Mouse (Mus musculus) midbrain, embryonic 16.5 days (tissue): ENCODE results near the gene Tst. TPM values are rescaled to one million over a fixed set of nuclear protein-coding genes. Genes with fewer than 3 reads are reported as not detected.

Source experiments
- ATAC-seq: fragments of 200-750 bp; cut with Nextera tagmentation; 2 replicates; pipeline ENCODE4 v1.8.0; 2017; ENCODE audit warnings: moderate TSS enrichment
- H3K27ac ChIP-seq: fragments of 300-500 bp; sonication (generic); 2 replicates; pipeline ENCODE4 v1.5.1; 2014; ENCODE audit warnings: mild to moderate bottlenecking, low read length, mixed read lengths
- H3K27me3 ChIP-seq: fragments of 300-500 bp; sonication (generic); 2 replicates; pipeline ENCODE4 v1.6.1; 2014; ENCODE audit warnings: low read depth, low read length, mixed read lengths; ENCODE audit not compliant: control insufficient read depth, insufficient read depth
- H3K36me3 ChIP-seq: fragments of 300-500 bp; sonication (generic); 2 replicates; pipeline ENCODE4 v1.6.1; 2014; ENCODE audit warnings: mild to moderate bottlenecking, low read length, moderate library complexity, mixed read lengths; ENCODE audit not compliant: control insufficient read depth, insufficient read depth
- H3K4me1 ChIP-seq: fragments of 300-500 bp; sonication (generic); 2 replicates; pipeline ENCODE4 v1.6.1; 2014; ENCODE audit warnings: mild to moderate bottlenecking, low read length, mixed read lengths; ENCODE audit not compliant: control insufficient read depth, insufficient read depth
- H3K4me2 ChIP-seq: fragments of 300-500 bp; sonication (generic); 2 replicates; pipeline ENCODE4 v1.6.1; 2014; ENCODE audit warnings: mild to moderate bottlenecking, low read length, mixed read lengths
- H3K4me3 ChIP-seq: fragments of 300-500 bp; sonication (generic); 2 replicates; pipeline ENCODE4 v1.5.1; 2014; ENCODE audit warnings: low read depth, mild to moderate bottlenecking, low read length, moderate library complexity, mixed read lengths
- H3K9ac ChIP-seq: fragments of 300-500 bp; sonication (generic); 2 replicates; pipeline ENCODE4 v1.6.1; 2014; ENCODE audit warnings: low read depth, low read length, mixed read lengths
- H3K9me3 ChIP-seq: fragments of 300-500 bp; sonication (generic); replicated peaks from 2 replicates; pipeline ENCODE4 v1.6.1; 2014; ENCODE audit warnings: mild to moderate bottlenecking, low read length, mixed read lengths; ENCODE audit not compliant: control insufficient read depth, poor library complexity, severe bottlenecking
- WGBS: fragments of 180-500 bp; shearing (Covaris S2); extraction: QIAGEN DNeasy Blood & Tissue Kit; methylation state at CpG from one replicate; pipeline ENCODE4 v1.1.7; 2014; 5-methylcytosine and 5-hydroxymethylcytosine counted together
- polyA plus RNA-seq: library from polyadenylated mRNA; unstranded; fragments of >200 nt; fragmentation: Nextera tagmentation; extraction: Ambion mirVana; gene quantifications from 2 replicates; pipeline ENCODE4 v1.2.1, GENCODE M21; 2015

Gene Tst
- 15.3 and 22.8 TPM in 2 replicates for polyA plus RNA-seq

DNA sequence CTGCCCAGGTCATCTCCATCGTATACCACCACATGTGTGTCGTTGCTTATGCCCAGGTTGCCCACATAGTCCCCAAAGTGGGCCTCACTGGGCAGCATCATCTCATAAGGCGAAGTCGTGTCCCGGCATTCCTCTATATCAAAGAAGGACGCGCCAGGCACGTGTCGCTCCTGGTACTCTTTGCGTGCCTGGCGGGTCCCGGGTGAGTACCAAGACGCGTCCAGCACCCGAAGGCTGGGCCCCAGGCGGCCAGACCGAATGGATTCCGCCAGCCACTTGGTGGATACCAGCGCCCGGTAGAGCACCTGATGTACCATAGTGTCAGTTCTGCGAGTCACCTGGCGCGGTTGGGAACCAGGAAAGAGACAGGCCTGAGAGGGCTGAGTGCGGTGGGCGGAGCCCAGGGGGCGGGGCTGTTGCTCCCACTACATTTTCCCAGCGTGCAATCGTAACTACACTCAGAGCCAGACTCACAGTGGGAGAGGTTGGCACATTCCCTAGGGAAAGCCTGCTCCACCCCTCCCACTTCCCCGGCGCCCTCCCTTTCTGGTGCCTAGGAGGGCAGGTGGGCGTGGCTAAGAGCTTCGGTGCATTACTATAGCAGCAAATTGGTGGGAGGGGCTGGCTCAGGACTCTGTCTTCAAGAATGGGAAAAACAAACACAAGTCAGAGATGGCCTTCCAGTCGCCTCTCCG lies at the start of gene Tst:
TSS of gene Tst (minus strand) at position 391 of the 695 bp plus-strand sequence.
- Histone ChIP-seq H3K36me3 (no peaks in the 10 kb centered on the region), H3K4me3 (peak within 1 kb of the TSS; percentile 61), H3K4me1 (peaks cover 21% of the 10 kb centered on the region), H3K9ac (peak within 1 kb of the TSS; percentile 82), H3K9me3 (no peaks in the 10 kb centered on the region), H3K4me2 (peak within 1 kb of the TSS; percentile 97), H3K27me3 (peaks cover 24% of the 10 kb centered on the region), H3K27ac (peak within 1 kb of the TSS; percentile 84)
- ATAC-seq, result peak; percentile 66
- WGBS, result 3% methylated on average over 33 of the region's 34 CpGs

GRCm38 (mm10) chr15:78455168-78455567 lies 49.5 kb upstream of the Tst start:
- Histone ChIP-seq H3K4me3 (no peak overlapping the region), H3K27ac (no peak overlapping the region; the same call in 1 of the 2 replicates), H3K27me3 (no peaks in the 10 kb centered on the region), H3K4me1 (peaks cover 3% of the 10 kb centered on the region; the same call in 1 of the 2 replicates), H3K36me3 (no peaks in the 10 kb centered on the region), H3K9me3 (no peaks in the 10 kb centered on the region), H3K9ac (no peak overlapping the region), H3K4me2 (no peak overlapping the region)
- ATAC-seq, result no peak
- 89% methylated on average over 4 of the region's 4 CpGs for WGBS

GRCm38 (mm10) chr15:78452929-78453328 lies 47.2 kb upstream of the Tst start:
- Histone ChIP-seq H3K27me3 (no peaks in the 10 kb centered on the region), H3K36me3 (no peaks in the 10 kb centered on the region)
- 86% methylated on average over 3 of the region's 3 CpGs for WGBS

GRCm38 (mm10) chr15:78451201-78451600 lies 45.5 kb upstream of the Tst start:
- Histone ChIP-seq H3K9ac (no peak overlapping the region), H3K4me3 (no peak overlapping the region), H3K36me3 (no peaks in the 10 kb centered on the region), H3K4me1 (peaks cover 7% of the 10 kb centered on the region; the same call in 1 of the 2 replicates), H3K4me2 (no peak overlapping the region), H3K27me3 (no peaks in the 10 kb centered on the region), H3K9me3 (no peaks in the 10 kb centered on the region), H3K27ac (no peak overlapping the region)
- 72% methylated on average over 2 of the region's 2 CpGs for WGBS
- ATAC-seq, result no peak

More at GRCm38 (mm10) chr15:78452929-78453328, 47.2 kb upstream of the Tst start:
- H3K27ac ChIP-seq, result no peak overlapping the region
- H3K9me3 ChIP-seq, result no peaks in the 10 kb centered on the region
- no peak overlapping the region for H3K4me2 ChIP-seq
- H3K9ac ChIP-seq, result no peak overlapping the region
- peaks cover 5% of the 10 kb centered on the region; the same call in 1 of the 2 replicates for H3K4me1 ChIP-seq
- no peak overlapping the region for H3K4me3 ChIP-seq
- ATAC-seq, result no peak

DNA sequence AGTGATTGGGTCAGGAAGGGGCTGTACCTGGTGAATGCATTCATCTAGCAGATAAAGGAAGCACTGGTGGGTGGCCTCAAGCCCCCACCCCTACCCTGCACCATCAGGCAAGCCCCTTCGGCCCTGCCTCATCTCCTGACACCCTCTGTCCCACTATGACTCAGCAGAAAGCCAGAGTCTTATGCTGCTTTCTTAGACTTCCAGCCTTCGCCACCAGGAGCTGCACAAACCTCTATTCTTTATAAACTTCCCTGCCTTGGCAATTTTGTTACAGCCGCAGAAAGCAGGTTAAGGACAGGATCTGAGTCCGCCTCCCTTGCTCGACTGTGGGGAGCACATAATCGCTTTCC lies 44.7 kb upstream of the Tst start:
- H3K27me3 ChIP-seq, result no peaks in the 10 kb centered on the region
- H3K4me3 ChIP-seq, result no peak overlapping the region
- H3K4me2 ChIP-seq, result no peak overlapping the region
- H3K9me3 ChIP-seq, result no peaks in the 10 kb centered on the region
- no peak for ATAC-seq
- H3K4me1 ChIP-seq, result 0 out of 2 replicates have a peak, but pooled peaks cover 4% of the 10 kb centered on the region
- no peaks in the 10 kb centered on the region for H3K36me3 ChIP-seq
- H3K27ac ChIP-seq, result no peak overlapping the region
- H3K9ac ChIP-seq, result no peak overlapping the region
- 82% methylated on average over 6 of the region's 6 CpGs for WGBS

- Histone ChIP-seq H3K4me2 (no peak overlapping the region), H3K4me3 (no peak overlapping the region), H3K27me3 (no peaks in the 10 kb centered on the region), H3K4me1 (0 out of 2 replicates have a peak, but pooled peaks cover 4% of the 10 kb centered on the region), H3K36me3 (no peaks in the 10 kb centered on the region), H3K9ac (no peak overlapping the region), H3K9me3 (no peaks in the 10 kb centered on the region), H3K27ac (no peak overlapping the region)
- no peak for ATAC-seq
- WGBS, result 43% methylated on average over 7 of the region's 7 CpGs
Measured at GRCm38 (mm10) chr15:78449694-78450418, 44.1 kb upstream of the Tst start.

GRCm38 (mm10) chr15:78449131-78449530 lies 43.4 kb upstream of the Tst start:
- Histone ChIP-seq H3K4me3 (no peak overlapping the region), H3K4me1 (0 out of 2 replicates have a peak, but pooled peaks cover 4% of the 10 kb centered on the region), H3K9ac (no peak overlapping the region), H3K27ac (no peak overlapping the region), H3K36me3 (no peaks in the 10 kb centered on the region), H3K27me3 (no peaks in the 10 kb centered on the region), H3K9me3 (no peaks in the 10 kb centered on the region), H3K4me2 (no peak overlapping the region)
- 66% methylated on average over 6 of the region's 6 CpGs for whole genome bisulfite sequencing
- no peak for ATAC-seq

GRCm38 (mm10) chr15:78447746-78448535 lies 42.2 kb upstream of the Tst start:
- H3K9ac ChIP-seq, result peak overlapping the region; percentile 50
- H3K27me3 ChIP-seq, result no peaks in the 10 kb centered on the region
- H3K9me3 ChIP-seq, result no peaks in the 10 kb centered on the region
- H3K4me1 ChIP-seq, result peaks cover 6% of the 10 kb centered on the region; the same call in 1 of the 2 replicates
- H3K36me3 ChIP-seq, result no peaks in the 10 kb centered on the region
- H3K27ac ChIP-seq, result peak overlapping the region; percentile 72
- peak overlapping the region; percentile 24 for H3K4me3 ChIP-seq
- under 1% methylated on average over 22 of the region's 22 CpGs for WGBS
- peak; percentile 12; the same call in 1 of the 2 replicates for ATAC-seq
- peak overlapping the region; percentile 58 for H3K4me2 ChIP-seq
